Mouse (Mus musculus) erythroblast, embryonic 14.5 days (primary cell): Measurements from ENCODE around the gene Psip1.
"Not testable (repeated sequence)": the region's sequence is repeated elsewhere in the genome, so short reads cannot be mapped to it uniquely, and the experiment has no call there.

ENCODE experiments used
- GATA1 ChIP-seq: IDR thresholded peaks from 2 replicates; pipeline ENCODE4 v1.6.1; 2012; ENCODE audit warnings: low read length, inconsistent platforms, mixed read lengths
- TAL1 ChIP-seq: IDR thresholded peaks from 3 replicates; pipeline ENCODE4 v1.6.1; 2012; ENCODE audit warnings: low read length, inconsistent platforms, mixed read lengths

DNA sequence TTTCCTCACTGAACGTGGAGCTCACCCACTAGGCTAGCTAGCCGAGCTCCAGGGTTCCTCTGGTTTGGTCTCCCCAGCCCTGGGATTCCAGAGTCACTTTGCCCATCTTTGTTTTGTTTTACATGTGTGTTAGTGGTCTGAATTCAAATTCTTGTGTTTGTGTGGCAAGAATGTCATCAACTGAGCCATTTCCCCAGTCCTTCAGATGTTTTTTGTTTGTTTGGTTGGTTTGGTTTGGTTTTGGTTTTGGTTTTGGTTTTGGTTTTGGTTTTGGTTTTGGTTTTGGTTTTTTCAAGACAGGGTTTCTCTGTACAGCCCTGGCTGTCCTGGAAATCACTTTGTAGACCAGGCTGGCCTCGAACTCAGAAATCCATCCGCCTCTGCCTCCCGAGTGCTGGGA is 10.8 kb upstream of the Psip1 start:
- TF ChIP-seq GATA1, TAL1: not testable (repeated sequence)
